Mouse (Mus musculus) G1E (cell line): ENCODE measurements around the gene Psenen. TPM values are rescaled to one million over a fixed set of nuclear protein-coding genes. Genes with fewer than 3 reads are reported as not detected.
A peak's percentile ranks its signal among the peaks of the same experiment; 100 is the strongest.

Experiments
- ATAC-seq: 2 replicates; pipeline ENCODE4 v1.8.0; 2016; ENCODE audit warnings: mild to moderate bottlenecking; ENCODE audit not compliant: insufficient number of reproducible peaks, poor library complexity, low FRiP score, severe bottlenecking; ENCODE audit errors: extremely low read depth
- DNase-seq: peaks from one replicate; pipeline ENCODE4 v3.0.0; 2012; ENCODE audit warnings: low spot score
- H3K27me3 ChIP-seq: 2 replicates; pipeline ENCODE4 v1.6.1; 2012; ENCODE audit warnings: mild to moderate bottlenecking, low read length, inconsistent platforms; ENCODE audit not compliant: insufficient read depth
- H3K36me3 ChIP-seq: replicated peaks from 2 replicates; pipeline ENCODE3; 2012; ENCODE audit warnings: mild to moderate bottlenecking, inconsistent platforms
- H3K4me1 ChIP-seq: 2 replicates; pipeline ENCODE4 v1.6.1; 2012; ENCODE audit warnings: low read depth, low read length, inconsistent platforms, mixed read lengths; ENCODE audit not compliant: insufficient read depth
- H3K4me3 ChIP-seq: 2 replicates; pipeline ENCODE4 v1.5.1; 2012; ENCODE audit warnings: low read depth, mild to moderate bottlenecking, inconsistent platforms, low read length, moderate library complexity, mixed read lengths
- H3K9me3 ChIP-seq: replicated peaks from 2 replicates; pipeline ENCODE4 v1.6.1; 2012; ENCODE audit warnings: inconsistent platforms
- CTCF ChIP-seq: IDR thresholded peaks from 2 replicates; pipeline ENCODE4 v1.5.1; 2012; ENCODE audit warnings: low read depth, low read length, inconsistent platforms, mixed read lengths
- GATA1 ChIP-seq: IDR thresholded peaks from 2 replicates; pipeline ENCODE4 v1.6.1; 2012; ENCODE audit warnings: borderline replicate concordance, low read length, inconsistent platforms, mixed read lengths
- GATA2 ChIP-seq: IDR thresholded peaks from 2 replicates; pipeline ENCODE4 v1.6.1; 2012; ENCODE audit warnings: low read depth, low read length, inconsistent platforms, borderline replicate concordance
- POLR2AphosphoS5 ChIP-seq: IDR thresholded peaks from 2 replicates; pipeline ENCODE4 v1.6.1; 2012; ENCODE audit warnings: low read depth, low read length, inconsistent platforms; ENCODE audit not compliant: insufficient replicate concordance
- TAL1 ChIP-seq: conservative IDR thresholded peaks from 2 replicates; pipeline ENCODE4 v1.6.1; 2012; ENCODE audit warnings: low read depth, low read length, inconsistent platforms, mixed read lengths
- polyA plus RNA-seq: library from polyadenylated mRNA; stranded (reverse); fragments of >175 nt; gene quantifications from 2 replicates; pipeline ENCODE4 v1.2.3, GENCODE M21; 2012
- total RNA-seq, 2 experiments: library from RNA; stranded (forward) in 1 of 2; stranded (reverse) in 1 of 2; fragments of 200-1000 nt in 1 of 2; fragments of >200 nt in 1 of 2; fragmentation: Nextera tagmentation in 1 of 2; gene quantifications; 2 replicates each; pipeline ENCODE4 v1.2.3; 2014 to 2017

The Psenen gene
- total and polyA plus RNA-seq, 3 experiments, result 31.8 to 246 (median 134) TPM

DNA sequence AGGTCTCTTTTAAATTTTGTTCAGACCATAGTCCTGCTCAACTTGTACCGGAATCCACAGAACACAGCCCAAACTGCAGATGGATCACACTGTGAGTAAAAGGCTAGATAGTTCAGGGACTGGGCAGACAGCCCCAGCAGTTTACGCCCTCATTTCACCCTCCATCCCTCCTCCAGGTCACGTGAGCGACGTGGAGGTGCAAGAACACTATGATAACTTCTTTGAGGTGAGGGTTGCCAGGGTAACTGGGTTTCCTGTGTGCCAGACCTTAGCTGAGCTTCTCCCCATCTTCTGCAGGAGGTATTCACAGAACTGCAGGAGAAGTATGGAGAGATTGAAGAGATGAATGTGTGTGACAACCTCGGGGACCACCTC, 466 bp upstream of the Psenen start:
- no peak for DNase-seq

GRCm38 (mm10) chr7:30562526-30563116, 806 bp downstream of the Psenen start:
- H3K4me3 ChIP-seq, result peak overlapping the region; percentile 83
- H3K4me1 ChIP-seq, result peaks cover 64% of the 10 kb centered on the region
- H3K27me3 ChIP-seq, result no peaks in the 10 kb centered on the region
- no peaks in the 10 kb centered on the region for H3K9me3 ChIP-seq
- DNase-seq, result no peak
- no peak; the same call in 1 of the 2 replicates for ATAC-seq
- no peak for TF ChIP-seq GATA1
- no peak for TF ChIP-seq TAL1
- no peak for TF ChIP-seq GATA2
- TF ChIP-seq POLR2AphosphoS5, result no peak
- TF ChIP-seq CTCF, result no peak
- peaks cover 57% of the 10 kb centered on the region for H3K36me3 ChIP-seq

More for the DNA sequence above, 466 bp upstream of the Psenen start:
- no peak for ATAC-seq
- Histone ChIP-seq H3K4me3 (peak overlapping the region; percentile 83), H3K27me3 (no peaks in the 10 kb centered on the region), H3K4me1 (peaks cover 52% of the 10 kb centered on the region), H3K36me3 (peaks cover 63% of the 10 kb centered on the region), H3K9me3 (no peaks in the 10 kb centered on the region)
- TF ChIP-seq POLR2AphosphoS5 (no peak), CTCF (no peak), GATA2 (no peak), GATA1 (no peak), TAL1 (no peak)

DNA sequence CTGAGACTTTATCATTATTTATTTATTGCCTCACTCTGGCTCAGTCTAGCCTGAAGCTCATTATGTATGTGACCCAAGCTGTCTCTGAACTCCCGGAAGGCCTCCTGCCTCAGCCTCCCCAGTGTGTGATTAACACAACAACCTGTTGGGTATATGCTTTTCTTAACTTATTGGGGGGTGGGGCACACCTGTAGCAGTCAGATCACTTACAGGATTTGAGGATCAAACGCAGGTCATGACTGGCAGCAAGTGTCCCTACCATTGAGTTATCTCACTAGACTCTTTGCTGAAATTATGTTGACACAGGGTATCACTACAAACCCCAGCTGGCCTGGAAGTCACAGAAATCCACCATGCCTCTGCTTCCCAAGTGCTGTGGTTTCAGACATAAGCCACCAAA, 3.1 kb downstream of the Psenen start:
- no peak for ATAC-seq
- TF ChIP-seq CTCF (no peak), TAL1 (no peak), GATA2 (no peak), GATA1 (no peak), POLR2AphosphoS5 (no peak)
- Histone ChIP-seq H3K27me3 (no peaks in the 10 kb centered on the region), H3K4me3 (no peak overlapping the region), H3K36me3 (peaks cover 57% of the 10 kb centered on the region), H3K9me3 (no peaks in the 10 kb centered on the region), H3K4me1 (peaks cover 46% of the 10 kb centered on the region)
- DNase-seq, result no peak

GRCm38 (mm10) chr7:30559443-30559954, 3.9 kb downstream of the Psenen start, which contains the start of gene Lin37:
Gene Lin37, minus strand, starts transcription at chr7:30559838.
- Histone ChIP-seq H3K36me3 (peaks cover 57% of the 10 kb centered on the region), H3K4me3 (peak within 1 kb of the TSS; percentile 76), H3K9me3 (no peaks in the 10 kb centered on the region), H3K27me3 (no peaks in the 10 kb centered on the region), H3K4me1 (peaks cover 38% of the 10 kb centered on the region)
- peak; percentile 89 for DNase-seq
- TF ChIP-seq GATA2 (no peak), GATA1 (no peak), POLR2AphosphoS5 (no peak), CTCF (no peak)
- ATAC-seq, result peak; percentile 82

GRCm38 (mm10) chr7:30558656-30559442, 4.6 kb downstream of the Psenen start:
- DNase-seq (peak; percentile 32), ATAC-seq (no peak)
- H3K36me3 ChIP-seq, result peaks cover 57% of the 10 kb centered on the region
- no peaks in the 10 kb centered on the region for H3K9me3 ChIP-seq
- peaks cover 38% of the 10 kb centered on the region for H3K4me1 ChIP-seq
- H3K4me3 ChIP-seq, result peak overlapping the region; percentile 76
- no peaks in the 10 kb centered on the region for H3K27me3 ChIP-seq
- TF ChIP-seq GATA1 (no peak), TAL1 (no peak), GATA2 (no peak), CTCF (no peak), POLR2AphosphoS5 (no peak)

GRCm38 (mm10) chr7:30557901-30558514, 5.4 kb downstream of the Psenen start:
- Histone ChIP-seq H3K9me3 (no peaks in the 10 kb centered on the region), H3K4me3 (peak overlapping the region; percentile 51; the same call in 1 of the 2 replicates), H3K4me1 (peaks cover 43% of the 10 kb centered on the region), H3K36me3 (peaks cover 59% of the 10 kb centered on the region), H3K27me3 (no peaks in the 10 kb centered on the region)
- DNase-seq (no peak), ATAC-seq (no peak)
- TF ChIP-seq CTCF, result no peak
- no peak for TF ChIP-seq GATA1
- no peak for TF ChIP-seq TAL1
- TF ChIP-seq GATA2, result no peak
